Mouse (Mus musculus) liver, embryonic 14.5 days (tissue): Measurements from ENCODE around the gene Irf2. TPM values are rescaled to one million over a fixed set of nuclear protein-coding genes. Genes with fewer than 3 reads are reported as not detected.

Experiments used
- ATAC-seq: fragments of 200-750 bp; cut with Nextera tagmentation; 2 replicates; pipeline ENCODE4 v1.8.0; 2017; ENCODE audit warnings: moderate number of reproducible peaks, mild to moderate bottlenecking, moderate library complexity; ENCODE audit not compliant: insufficient read depth
- DNase-seq, 3 experiments: peaks; one replicate each; pipeline ENCODE4 v3.0.0-alpha.2; 2012 to 2013; ENCODE audit warnings: low read depth in 3 of 3, low spot score in 3 of 3
- H3K27ac ChIP-seq: fragments of 300-500 bp; sonication (generic); 2 replicates; pipeline ENCODE4 v1.5.1; 2014; ENCODE audit warnings: moderate library complexity, mild to moderate bottlenecking, control low read depth, inconsistent platforms
- H3K27me3 ChIP-seq: fragments of 300-500 bp; sonication (generic); 2 replicates; pipeline ENCODE4 v1.6.1; 2014; ENCODE audit warnings: mild to moderate bottlenecking, low read length, moderate library complexity; ENCODE audit not compliant: control insufficient read depth, insufficient read depth
- H3K36me3 ChIP-seq: fragments of 300-500 bp; sonication (generic); replicated peaks from 2 replicates; pipeline ENCODE4 v1.6.1; 2014; ENCODE audit warnings: low read depth; ENCODE audit not compliant: control insufficient read depth, insufficient read depth
- H3K4me1 ChIP-seq, 2 experiments: fragments of 200-500 bp in 1 of 2; fragments of 300-500 bp in 1 of 2; sonication (generic) in 1 of 2; replicated peaks; 2 replicates each; pipeline ENCODE4 v1.6.1; 2012 to 2014; ENCODE audit warnings: antibody characterized with exemption in 1 of 2, inconsistent platforms in 1 of 2, low read length in 1 of 2; ENCODE audit not compliant: control insufficient read depth in 2 of 2, insufficient read depth in 2 of 2
- H3K4me2 ChIP-seq: fragments of 300-500 bp; sonication (generic); 2 replicates; pipeline ENCODE4 v1.6.1; 2014; ENCODE audit warnings: low read depth, mild to moderate bottlenecking, control low read depth, moderate library complexity
- H3K4me3 ChIP-seq, 2 experiments: fragments of 200-500 bp in 1 of 2; fragments of 300-500 bp in 1 of 2; sonication (generic) in 1 of 2; 2 replicates each; pipeline ENCODE4 v1.5.1; 2012 to 2014; ENCODE audit warnings: low read depth in 2 of 2, low read length in 2 of 2, mild to moderate bottlenecking in 2 of 2, control low read depth in 1 of 2, inconsistent platforms in 1 of 2, moderate library complexity in 1 of 2; ENCODE audit not compliant: insufficient read depth in 1 of 2
- H3K9ac ChIP-seq: fragments of 300-500 bp; sonication (generic); replicated peaks from 2 replicates; pipeline ENCODE4 v1.6.1; 2014; ENCODE audit warnings: mild to moderate bottlenecking, control low read depth, moderate library complexity
- H3K9me3 ChIP-seq: fragments of 300-500 bp; sonication (generic); 2 replicates; pipeline ENCODE4 v1.6.1; 2016; ENCODE audit warnings: low read length, mixed read lengths; ENCODE audit not compliant: control insufficient read depth
- CTCF ChIP-seq: IDR thresholded peaks from 2 replicates; pipeline ENCODE4 v1.5.1; 2016; ENCODE audit warnings: antibody characterized with exemption, low read depth, control low read depth
- EP300 ChIP-seq: IDR thresholded peaks from 2 replicates; pipeline ENCODE4 v1.6.1; 2016; ENCODE audit warnings: antibody characterized with exemption, low read depth
- WGBS: fragments of 180-500 bp; shearing (Covaris S2); extraction: QIAGEN DNeasy Blood & Tissue Kit; methylation state at CpG from one replicate; pipeline ENCODE4 v1.1.7; 2014; ENCODE audit not compliant: insufficient replicate concordance; 5-methylcytosine and 5-hydroxymethylcytosine counted together
- polyA plus RNA-seq, 2 experiments: library from polyadenylated mRNA; depleted of rRNA in 1 of 2; stranded (reverse) in 1 of 2; unstranded in 1 of 2; fragments of >200 nt; fragmentation: Nextera tagmentation in 1 of 2; extraction: Ambion mirVana in 1 of 2; gene quantifications; 2 replicates each; pipeline versions ENCODE4 v1.2.1 to v1.2.3; 2012 to 2014

The Irf2 gene
- polyA plus RNA-seq, 2 experiments, result 5.8 to 11.8 TPM

DNA sequence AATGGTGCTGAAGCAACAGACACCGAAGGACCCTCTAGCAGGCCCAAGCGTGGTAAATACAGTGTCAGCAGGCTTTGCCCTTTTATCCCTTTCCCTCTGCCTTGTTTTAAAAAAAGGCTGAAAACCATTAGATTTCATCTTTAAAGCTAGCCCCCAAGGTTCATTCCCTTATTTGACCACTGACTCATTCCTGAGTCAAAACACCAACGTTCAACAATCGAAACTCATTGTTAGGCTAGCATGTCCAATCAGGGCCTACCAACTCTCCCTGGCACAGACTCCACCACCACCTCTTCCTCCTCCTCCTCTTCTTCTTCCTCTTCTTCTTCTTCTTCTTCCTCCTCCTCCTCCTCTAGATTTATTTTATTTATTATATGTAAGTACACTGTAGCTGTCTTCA, 30.2 kb upstream of the Irf2 start:
- peaks cover 0 to 3% of the 10 kb centered on the region in 2 experiments; a peak in 2 of 4 replicates for H3K4me1 ChIP-seq
- H3K36me3 ChIP-seq, result no peaks in the 10 kb centered on the region
- no peak overlapping the region for H3K9ac ChIP-seq
- 71% methylated on average over 4 of the region's 4 CpGs for whole genome bisulfite sequencing
- H3K4me2 ChIP-seq, result no peak overlapping the region
- no peak overlapping the region for H3K27ac ChIP-seq
- ATAC-seq (no peak), DNase-seq (no peak)
- no peaks in the 10 kb centered on the region for H3K27me3 ChIP-seq
- TF ChIP-seq EP300 (no peak), CTCF (no peak)
- no peak overlapping the region for H3K4me3 ChIP-seq
- no peaks in the 10 kb centered on the region for H3K9me3 ChIP-seq

DNA sequence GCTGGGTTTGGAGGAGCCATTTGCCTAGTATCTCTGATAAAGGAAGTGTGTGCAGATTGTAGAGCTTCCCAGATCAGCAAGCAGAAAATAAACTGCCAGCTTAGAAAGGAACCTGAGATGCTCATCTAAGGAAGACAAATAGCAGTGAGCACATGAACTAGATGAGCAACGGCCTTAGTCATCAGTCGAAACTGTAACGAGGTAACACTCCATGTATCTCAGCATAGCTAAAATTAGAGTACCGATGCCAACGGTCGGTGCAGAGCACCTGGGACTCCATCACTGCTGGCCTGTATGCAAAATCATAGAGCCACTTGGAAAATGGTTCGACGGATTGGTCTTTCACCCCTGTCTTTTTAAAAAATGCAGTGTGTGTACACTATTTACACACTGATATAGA, 29.2 kb upstream of the Irf2 start:
- no peaks in the 10 kb centered on the region for H3K36me3 ChIP-seq
- H3K9ac ChIP-seq, result no peak overlapping the region
- H3K27ac ChIP-seq, result no peak overlapping the region
- ATAC-seq (no peak), DNase-seq (no peak)
- no peak overlapping the region for H3K4me2 ChIP-seq
- no peaks in the 10 kb centered on the region for H3K9me3 ChIP-seq
- no peaks in the 10 kb centered on the region for H3K27me3 ChIP-seq
- WGBS, result 77% methylated on average over 8 of the region's 8 CpGs
- no peak for TF ChIP-seq CTCF
- no peak for TF ChIP-seq EP300
- H3K4me3 ChIP-seq, result no peak overlapping the region
- H3K4me1 ChIP-seq, result peaks cover 0 to 3% of the 10 kb centered on the region in 2 experiments; a peak in 2 of 4 replicates

DNA sequence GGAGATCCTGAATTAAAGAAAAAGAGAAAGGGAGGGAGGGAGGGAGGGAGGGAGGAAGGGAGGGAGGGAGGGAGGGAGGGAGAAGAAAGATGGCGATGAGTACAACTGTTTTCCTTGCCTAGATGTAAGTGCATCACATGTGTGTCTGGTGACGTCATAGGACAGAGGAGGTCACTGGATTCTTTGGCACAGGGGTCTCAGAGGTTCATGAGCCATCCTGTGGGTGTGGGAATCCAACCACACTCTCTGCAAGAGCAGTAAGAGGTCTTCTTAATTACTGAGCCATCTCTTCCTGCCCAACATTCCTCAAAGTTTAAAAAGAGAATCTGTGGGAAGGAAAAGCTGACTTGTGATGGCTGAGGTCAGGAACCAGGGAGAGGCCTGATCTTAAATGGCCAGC, 28.0 kb upstream of the Irf2 start:
- peaks cover 0 to 3% of the 10 kb centered on the region in 2 experiments; a peak in 2 of 4 replicates for H3K4me1 ChIP-seq
- no peak overlapping the region for H3K27ac ChIP-seq
- 64% methylated on average over 2 of the region's 2 CpGs for WGBS
- H3K9me3 ChIP-seq, result no peaks in the 10 kb centered on the region
- no peaks in the 10 kb centered on the region for H3K27me3 ChIP-seq
- DNase-seq (no peak), ATAC-seq (no peak)
- H3K36me3 ChIP-seq, result no peaks in the 10 kb centered on the region
- H3K9ac ChIP-seq, result no peak overlapping the region
- no peak overlapping the region for H3K4me3 ChIP-seq
- TF ChIP-seq EP300, result no peak
- no peak for TF ChIP-seq CTCF
- H3K4me2 ChIP-seq, result no peak overlapping the region

- H3K36me3 ChIP-seq, result no peaks in the 10 kb centered on the region
- ATAC-seq (no peak), DNase-seq (no peak)
- TF ChIP-seq CTCF (no peak), EP300 (no peak)
- no peak overlapping the region for H3K9ac ChIP-seq
- H3K9me3 ChIP-seq, result no peaks in the 10 kb centered on the region
- H3K4me1 ChIP-seq, result peaks cover 0 to 3% of the 10 kb centered on the region in 2 experiments; a peak in 2 of 4 replicates
- WGBS, result 59% methylated on average over 11 of the region's 11 CpGs
- H3K27ac ChIP-seq, result no peak overlapping the region
- no peak overlapping the region for H3K4me2 ChIP-seq
- no peak overlapping the region for H3K4me3 ChIP-seq
- H3K27me3 ChIP-seq, result no peaks in the 10 kb centered on the region
Measured at GRCm38 (mm10) chr8:46713178-46713577, 26.4 kb upstream of the Irf2 start.

DNA sequence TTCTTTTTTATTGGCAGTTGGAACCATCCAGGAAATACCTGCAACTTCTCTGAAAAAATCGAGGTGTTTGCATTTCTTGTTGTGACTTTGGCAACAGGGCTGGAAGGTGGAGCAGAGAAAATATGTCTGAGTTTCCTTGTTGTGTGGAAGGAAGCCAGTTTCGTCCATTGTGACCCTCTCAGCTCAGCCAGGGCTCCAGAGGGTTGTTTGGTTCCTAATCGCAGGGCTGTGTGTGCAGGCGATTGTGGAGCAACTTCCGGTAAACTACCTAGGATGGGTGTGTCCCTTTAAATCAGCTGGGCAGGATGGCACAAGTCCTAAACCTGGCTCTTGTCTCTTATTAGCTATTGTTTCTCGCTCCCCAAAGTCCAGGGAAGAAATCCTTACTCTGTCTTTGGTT, 25.7 kb upstream of the Irf2 start:
- DNase-seq (no peak), ATAC-seq (no peak)
- Histone ChIP-seq H3K4me3 (no peak overlapping the region), H3K27me3 (no peaks in the 10 kb centered on the region), H3K4me2 (no peak overlapping the region), H3K27ac (no peak overlapping the region), H3K9ac (no peak overlapping the region), H3K36me3 (no peaks in the 10 kb centered on the region), H3K9me3 (no peaks in the 10 kb centered on the region), H3K4me1 (peaks cover 0 to 3% of the 10 kb centered on the region in 2 experiments; a peak in 2 of 4 replicates)
- TF ChIP-seq EP300 (no peak), CTCF (no peak)
- 13% methylated on average over 6 of the region's 6 CpGs for WGBS
